Mouse (Mus musculus): ENCODE results near the gene Mymx. TPM values are rescaled to one million over a fixed set of nuclear protein-coding genes. Genes with fewer than 3 reads are reported as not detected.
"Not testable (repeated sequence)": the region's sequence is repeated elsewhere in the genome, so short reads cannot be mapped to it uniquely, and the experiment has no call there.

Mymx gene
- polyA plus RNA-seq, 1 experiment: not detected

- TF ChIP-seq POLR2A (IDR thresholded peaks at IDR 0.05; ENCODE audit: low read depth, low read length): no peak
- TF ChIP-seq CTCF (IDR thresholded peaks at IDR 0.05; ENCODE audit: borderline replicate concordance, insufficient read depth, low read length): no peak
- Histone ChIP-seq H3K4me1 (ENCODE audit: control insufficient read depth, insufficient read depth, low read length) (no peaks in the 10 kb centered on the region), H3K27ac (ENCODE audit: insufficient read depth, low read length) (no peak overlapping the region), H3K4me3 (ENCODE audit: insufficient read depth, low read length) (no peak overlapping the region)
Observed at GRCm38 (mm10) chr17:45628885-45629855, 27.3 kb upstream of the Mymx start.

DNA sequence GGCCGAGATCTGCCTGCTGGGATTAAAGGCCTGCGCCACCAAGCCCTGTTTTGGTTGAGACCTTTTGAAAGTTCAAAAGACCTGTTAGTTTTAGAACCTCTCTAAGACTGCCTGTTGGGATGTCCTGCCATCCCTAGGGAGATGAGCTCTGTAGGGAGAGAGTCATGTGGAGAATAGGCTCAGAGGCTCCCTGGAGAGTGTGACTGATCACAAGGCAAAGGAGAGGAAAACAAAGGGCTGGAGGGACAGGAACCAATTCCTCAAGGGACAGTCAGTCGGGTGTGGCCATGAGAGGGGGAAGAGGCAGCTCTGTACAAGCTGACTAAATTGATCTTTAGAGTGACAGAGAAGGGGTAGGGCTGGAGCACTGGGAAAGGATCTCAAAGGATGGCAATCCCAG lies 26.3 kb upstream of the Mymx start:
- TF ChIP-seq POLR2A (IDR thresholded peaks at IDR 0.05; ENCODE audit: low read depth, low read length) (no peak), CTCF (IDR thresholded peaks at IDR 0.05; ENCODE audit: borderline replicate concordance, insufficient read depth, low read length) (no peak)
- H3K27ac ChIP-seq (ENCODE audit: insufficient read depth, low read length): no peak overlapping the region
- no peaks in the 10 kb centered on the region for H3K4me1 ChIP-seq (ENCODE audit: control insufficient read depth, insufficient read depth, low read length)
- no peak overlapping the region for H3K4me3 ChIP-seq (ENCODE audit: insufficient read depth, low read length)

DNA sequence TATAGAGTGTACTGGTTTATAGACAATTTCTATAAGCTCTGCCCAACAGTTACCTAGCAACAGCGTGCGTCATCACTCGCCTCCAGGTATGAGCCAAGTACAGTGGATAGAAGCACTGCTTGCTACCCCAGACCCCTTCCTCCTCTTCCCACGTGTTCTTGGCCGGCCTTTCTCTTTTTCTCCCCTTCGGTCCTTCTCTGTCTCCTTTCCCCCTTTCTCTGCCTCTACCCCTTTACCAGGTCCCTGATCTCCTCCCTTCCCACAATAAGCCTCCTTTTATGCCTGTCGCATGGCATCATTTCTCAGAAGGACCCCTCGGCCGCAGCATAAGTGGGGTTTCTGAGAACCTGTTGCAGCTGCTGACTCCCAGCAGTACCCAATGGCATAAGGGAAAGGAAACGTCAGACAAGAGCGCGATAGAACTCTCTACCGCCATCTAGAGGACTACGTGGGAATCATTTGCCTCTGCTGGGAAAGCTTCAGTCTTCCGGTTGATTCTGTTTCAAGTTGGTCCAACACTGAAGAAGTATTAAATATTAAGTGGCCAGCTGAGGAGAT lies 24.8 kb upstream of the Mymx start:
- no peak overlapping the region for H3K4me3 ChIP-seq (ENCODE audit: insufficient read depth, low read length)
- no peaks in the 10 kb centered on the region for H3K4me1 ChIP-seq (ENCODE audit: control insufficient read depth, insufficient read depth, low read length)
- no peak overlapping the region for H3K27ac ChIP-seq (ENCODE audit: insufficient read depth, low read length)
- TF ChIP-seq CTCF (IDR thresholded peaks at IDR 0.05; ENCODE audit: borderline replicate concordance, insufficient read depth, low read length) (peak; percentile 13; the same call in 1 of the 2 replicates), POLR2A (IDR thresholded peaks at IDR 0.05; ENCODE audit: low read depth, low read length) (no peak)

DNA sequence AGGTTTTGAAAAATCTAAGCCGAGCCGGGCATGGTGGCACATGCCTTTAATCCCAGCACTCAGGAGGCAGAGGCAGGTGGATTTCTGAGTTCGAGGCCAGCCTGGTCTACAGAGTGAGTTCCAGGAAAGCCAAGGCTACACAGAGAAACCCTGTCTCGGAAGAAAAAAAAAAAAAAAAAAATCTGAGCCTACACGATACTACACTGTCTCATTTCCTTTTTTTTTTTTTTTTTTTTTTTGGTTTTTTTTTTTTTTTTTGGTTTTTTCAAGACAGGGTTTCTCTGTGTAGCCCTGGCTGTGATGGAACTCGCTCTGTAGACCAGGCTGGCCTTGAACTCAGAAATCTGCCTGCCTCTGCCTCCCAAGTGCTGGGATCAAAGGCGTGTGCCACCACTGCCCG lies 21.5 kb upstream of the Mymx start:
- H3K27ac ChIP-seq (ENCODE audit: insufficient read depth, low read length); H3K4me1 ChIP-seq (ENCODE audit: control insufficient read depth, insufficient read depth, low read length); H3K4me3 ChIP-seq (ENCODE audit: insufficient read depth, low read length): not testable (repeated sequence)

- TF ChIP-seq POLR2A (IDR thresholded peaks at IDR 0.05; ENCODE audit: low read depth, low read length) (no peak), CTCF (IDR thresholded peaks at IDR 0.05; ENCODE audit: borderline replicate concordance, insufficient read depth, low read length) (no peak)
- H3K4me3 ChIP-seq (ENCODE audit: insufficient read depth, low read length): no peak overlapping the region
Observed at GRCm38 (mm10) chr17:45619386-45620256, 17.7 kb upstream of the Mymx start.

DNA sequence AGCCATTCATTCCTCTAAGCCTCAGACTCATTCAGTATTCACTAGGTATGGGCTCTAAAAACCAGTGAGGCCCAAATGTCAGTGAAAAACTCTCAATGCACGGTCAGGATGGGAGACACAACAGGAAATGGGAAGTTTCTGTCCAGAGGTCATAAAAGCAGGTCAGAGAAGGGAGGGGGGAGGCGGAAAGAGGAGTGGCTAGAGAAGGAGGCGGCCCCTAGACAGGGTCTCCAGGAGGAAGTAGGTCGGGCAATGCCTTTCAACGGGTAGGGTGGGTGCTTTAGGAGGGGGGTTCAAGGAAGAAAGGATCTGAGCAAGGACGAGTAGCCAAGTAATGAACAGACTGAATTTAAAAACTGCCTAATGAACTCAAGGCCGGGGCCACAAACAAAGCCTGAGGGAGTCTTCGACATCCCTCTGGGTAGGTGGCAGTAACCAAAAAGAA lies 17.1 kb upstream of the Mymx start:
- no peak for TF ChIP-seq POLR2A (IDR thresholded peaks at IDR 0.05; ENCODE audit: low read depth, low read length)
- no peak for TF ChIP-seq CTCF (IDR thresholded peaks at IDR 0.05; ENCODE audit: borderline replicate concordance, insufficient read depth, low read length)
- H3K27ac ChIP-seq (ENCODE audit: insufficient read depth, low read length): no peak overlapping the region
- peaks cover 7% of the 10 kb centered on the region; the same call in 1 of the 2 replicates for H3K4me1 ChIP-seq (ENCODE audit: control insufficient read depth, insufficient read depth, low read length)
- H3K4me3 ChIP-seq (ENCODE audit: insufficient read depth, low read length): no peak overlapping the region

More at GRCm38 (mm10) chr17:45619386-45620256, 17.7 kb upstream of the Mymx start:
- peaks cover 7% of the 10 kb centered on the region; the same call in 1 of the 2 replicates for H3K4me1 ChIP-seq (ENCODE audit: control insufficient read depth, insufficient read depth, low read length)
- H3K27ac ChIP-seq (ENCODE audit: insufficient read depth, low read length): no peak overlapping the region

DNA sequence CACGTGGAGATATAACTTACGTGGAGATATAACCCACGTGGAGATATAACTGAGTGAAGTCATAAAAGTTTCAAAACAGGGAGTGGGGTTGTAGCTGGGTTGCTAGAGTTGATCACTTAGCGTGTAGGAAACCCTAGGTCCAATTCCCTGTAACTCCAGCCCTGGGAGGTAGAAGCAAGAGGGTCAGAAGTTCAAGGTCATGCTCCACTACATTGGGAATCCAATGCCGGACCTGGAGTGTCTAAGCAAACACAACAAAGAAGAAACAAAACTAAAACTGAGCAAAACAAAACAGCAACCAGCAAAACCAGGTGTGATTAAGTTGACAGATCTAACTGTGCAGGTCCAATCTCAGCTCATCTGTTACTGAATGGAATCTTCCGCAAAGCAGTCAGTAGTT lies 15.8 kb upstream of the Mymx start:
- H3K27ac ChIP-seq (ENCODE audit: insufficient read depth, low read length): no peak overlapping the region
- peaks cover 7% of the 10 kb centered on the region; the same call in 1 of the 2 replicates for H3K4me1 ChIP-seq (ENCODE audit: control insufficient read depth, insufficient read depth, low read length)
- no peak overlapping the region for H3K4me3 ChIP-seq (ENCODE audit: insufficient read depth, low read length)
- TF ChIP-seq CTCF (IDR thresholded peaks at IDR 0.05; ENCODE audit: borderline replicate concordance, insufficient read depth, low read length): no peak
- no peak for TF ChIP-seq POLR2A (IDR thresholded peaks at IDR 0.05; ENCODE audit: low read depth, low read length)

GRCm38 (mm10) chr17:45616679-45617078 lies 14.8 kb upstream of the Mymx start:
- Histone ChIP-seq H3K27ac (ENCODE audit: insufficient read depth, low read length) (peak overlapping the region; percentile 65), H3K4me3 (ENCODE audit: insufficient read depth, low read length) (no peak overlapping the region), H3K4me1 (ENCODE audit: control insufficient read depth, insufficient read depth, low read length) (peaks cover 7% of the 10 kb centered on the region; the same call in 1 of the 2 replicates)
- TF ChIP-seq POLR2A (IDR thresholded peaks at IDR 0.05; ENCODE audit: low read depth, low read length) (no peak), CTCF (IDR thresholded peaks at IDR 0.05; ENCODE audit: borderline replicate concordance, insufficient read depth, low read length) (no peak)

- TF ChIP-seq CTCF (IDR thresholded peaks at IDR 0.05; ENCODE audit: borderline replicate concordance, insufficient read depth, low read length) (no peak), POLR2A (IDR thresholded peaks at IDR 0.05; ENCODE audit: low read depth, low read length) (no peak)
- Histone ChIP-seq H3K4me1 (ENCODE audit: control insufficient read depth, insufficient read depth, low read length) (peaks cover 7% of the 10 kb centered on the region; the same call in 1 of the 2 replicates), H3K27ac (ENCODE audit: insufficient read depth, low read length) (peak overlapping the region; percentile 65), H3K4me3 (ENCODE audit: insufficient read depth, low read length) (no peak overlapping the region)
Observed at GRCm38 (mm10) chr17:45616046-45616650, 14.2 kb upstream of the Mymx start.
